Mouse (Mus musculus): ENCODE measurements around the gene Tbck.

Gene Tbck

DNA sequence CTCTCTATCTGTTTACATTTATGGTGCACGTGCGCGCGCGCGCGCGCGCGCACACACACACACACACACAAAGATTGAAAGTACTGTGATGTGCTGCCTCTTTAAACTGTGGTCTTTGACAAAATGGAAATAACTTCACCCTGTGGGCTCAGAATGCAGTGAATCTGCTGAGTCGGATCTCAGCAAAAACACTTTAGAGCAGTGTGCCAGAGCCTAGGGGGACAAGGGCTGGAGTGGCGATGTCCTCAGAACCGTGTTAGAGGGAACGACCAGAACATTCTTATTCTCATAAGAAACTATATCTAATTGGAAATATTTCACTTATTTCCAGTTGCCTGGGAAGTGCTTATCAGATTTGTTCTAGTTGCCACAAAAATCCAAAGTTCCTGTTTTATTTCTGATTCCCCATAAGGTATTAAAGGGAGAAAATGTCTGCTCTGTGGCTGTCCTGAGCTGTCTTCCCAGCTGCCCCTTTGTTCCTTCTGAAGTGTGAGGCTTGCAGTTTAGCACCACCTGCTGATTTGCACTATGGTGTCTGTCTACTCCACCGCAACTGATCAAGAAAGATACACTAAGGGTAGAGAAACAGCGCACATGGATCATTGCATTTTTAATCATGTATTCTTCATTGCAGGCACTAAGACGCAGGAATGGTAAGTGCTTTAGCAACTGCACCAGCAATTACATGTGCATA, 82.2 kb downstream of the Tbck start:
- DNase-seq, result no peak

DNA sequence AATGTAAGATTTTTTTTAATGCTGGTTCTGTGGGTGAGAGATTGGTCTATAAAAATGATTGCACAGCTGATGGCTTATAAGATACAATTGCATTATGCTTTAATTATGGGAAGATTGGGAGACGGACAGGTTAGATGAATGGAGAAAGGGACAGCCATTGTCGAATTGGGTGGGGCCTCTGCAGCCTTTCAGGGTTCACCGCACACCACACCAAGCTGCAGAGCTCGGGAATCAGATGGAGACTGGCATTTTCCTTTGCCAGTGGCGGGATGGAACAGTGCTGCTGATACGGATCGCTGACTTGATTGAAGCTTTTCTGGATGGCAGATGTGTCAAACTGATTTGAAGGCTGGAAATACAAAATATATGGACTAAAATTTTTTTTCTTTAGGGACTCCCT, 88.1 kb downstream of the Tbck start:
- no peak for DNase-seq

DNA sequence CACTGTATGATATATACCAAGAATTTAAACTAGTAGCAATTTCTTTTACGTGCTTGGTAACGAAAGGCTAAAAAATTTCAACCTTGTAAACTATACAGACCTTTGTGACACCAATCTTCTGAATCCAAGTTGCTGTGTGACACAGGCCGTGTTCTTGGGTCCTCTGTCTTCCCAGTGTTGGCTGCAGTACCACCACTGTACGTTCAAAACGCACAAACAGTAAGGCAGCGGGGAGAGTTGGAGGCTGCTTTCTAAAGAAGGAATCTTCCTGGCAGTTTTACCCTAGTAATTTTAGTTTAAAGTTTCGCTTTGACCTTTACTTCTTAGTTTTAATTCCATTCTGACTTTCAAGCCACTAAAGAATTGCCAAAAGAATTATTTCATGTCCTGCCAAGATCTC, 92.7 kb downstream of the Tbck start:
- no peak for DNase-seq

DNA sequence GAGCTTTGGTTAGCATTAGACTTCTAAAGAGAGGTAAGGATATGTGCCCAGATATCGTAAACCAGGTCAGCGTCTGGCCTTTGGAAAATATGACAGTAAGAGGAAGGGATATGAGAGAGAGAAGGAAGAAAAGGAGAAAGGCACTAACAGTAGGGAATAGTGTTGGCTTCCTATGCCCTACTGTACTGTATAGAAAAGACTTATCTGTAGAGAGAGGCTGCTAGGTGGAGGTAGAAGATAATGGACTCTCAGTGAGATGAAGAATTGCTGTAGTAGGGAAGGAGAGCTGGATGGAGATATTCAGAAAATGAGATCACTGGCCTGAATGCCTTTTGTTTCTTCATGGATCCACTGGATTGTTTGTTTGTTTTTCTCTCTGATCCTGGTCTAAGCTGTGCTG, 97.2 kb downstream of the Tbck start:
- DNase-seq, result no peak

DNA sequence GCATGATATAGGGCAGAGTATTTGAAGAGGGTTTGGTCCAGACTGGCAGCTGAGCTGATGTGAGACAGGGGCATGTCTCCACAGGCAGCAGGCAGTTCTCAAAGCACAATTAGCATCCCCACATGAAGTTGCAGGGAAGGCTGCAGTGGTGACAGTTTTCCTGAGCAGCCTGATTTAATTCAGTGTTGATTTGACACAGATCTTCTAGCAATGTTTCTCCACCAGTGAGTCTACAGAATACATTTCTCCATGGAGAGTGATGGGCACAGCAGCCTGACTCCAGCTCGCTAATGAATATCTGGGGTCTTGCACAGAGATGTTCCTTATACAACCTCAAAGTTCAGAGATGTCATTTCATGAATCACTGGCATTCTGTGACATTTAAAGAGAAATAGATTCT, 99.1 kb downstream of the Tbck start:
- no peak for DNase-seq

DNA sequence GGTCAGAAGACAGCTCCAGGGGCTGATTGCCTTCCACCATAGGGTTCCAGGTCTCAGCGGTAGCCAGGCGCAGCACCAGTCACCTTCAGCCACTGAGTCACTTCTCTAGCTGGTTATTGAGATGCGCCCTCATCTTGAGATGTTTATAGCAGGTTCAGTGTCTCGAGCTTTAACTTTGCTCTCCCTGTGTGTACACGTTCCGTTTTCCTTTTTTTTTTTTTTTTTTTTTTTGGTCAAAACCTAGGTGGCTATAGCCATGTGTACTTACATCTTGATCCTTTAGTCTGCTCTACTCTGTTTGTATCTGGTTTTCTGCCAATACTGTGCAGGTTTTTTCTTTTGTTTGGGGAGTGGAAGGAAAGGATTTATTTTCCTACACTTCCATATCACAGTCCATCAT, 100.8 kb downstream of the Tbck start:
- DNase-seq, result no peak

DNA sequence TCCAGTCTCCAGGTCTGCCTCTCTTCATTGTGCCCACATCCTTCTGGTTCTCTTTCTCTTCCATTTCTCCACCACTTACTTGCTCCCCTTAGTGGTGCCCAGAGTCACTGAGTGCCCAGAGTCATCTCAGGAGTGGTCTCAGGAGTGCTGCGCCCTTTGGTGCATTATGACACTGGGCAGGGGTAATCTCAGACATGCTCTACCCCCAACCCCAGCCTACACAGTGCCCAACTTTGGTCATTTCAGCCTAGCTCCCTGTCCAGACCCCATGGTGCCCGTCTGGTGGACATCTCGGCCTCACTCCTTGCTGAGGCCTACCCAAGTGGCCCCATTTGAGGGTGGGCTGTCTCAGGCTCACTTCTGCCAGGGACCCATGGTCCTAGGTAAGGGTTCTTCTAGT, 102.7 kb downstream of the Tbck start:
- DNase-seq, result no peak

DNA sequence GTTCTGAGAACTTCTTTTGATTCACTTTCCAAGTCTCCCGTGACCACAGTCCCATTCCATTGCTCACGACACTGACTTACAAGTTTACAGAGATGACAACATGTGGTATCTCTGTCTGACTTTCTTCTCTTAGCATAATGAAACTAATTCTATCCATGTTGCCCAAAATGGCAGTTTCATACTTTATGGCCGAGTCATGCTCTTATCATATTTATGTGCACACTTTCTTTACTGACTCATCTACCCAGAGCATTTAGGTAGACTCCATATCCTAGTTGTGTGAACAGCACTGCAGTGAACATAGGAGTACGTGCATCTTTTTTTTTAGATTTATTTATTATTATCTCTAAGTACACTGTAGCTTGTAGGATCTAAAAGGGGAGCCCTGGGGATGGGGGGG, 103.8 kb downstream of the Tbck start:
- no peak for DNase-seq

DNA sequence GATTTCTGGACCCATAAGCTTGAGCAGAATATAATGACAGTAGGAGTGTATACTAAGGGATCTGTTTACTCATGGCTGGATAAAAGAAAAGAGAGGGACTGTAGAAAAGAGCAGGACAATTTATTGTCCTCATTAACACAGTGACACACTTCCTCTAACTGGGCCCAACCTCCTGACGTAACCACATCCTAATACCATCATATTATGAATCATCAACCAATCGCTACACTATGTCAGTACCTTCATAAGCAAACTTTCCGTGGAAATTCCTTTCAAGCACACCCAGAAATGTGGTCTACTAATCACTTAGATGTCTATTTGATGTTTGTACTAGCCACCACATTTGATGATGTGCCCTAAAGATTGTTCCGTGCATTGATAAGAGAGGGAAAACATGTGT, 107.2 kb downstream of the Tbck start:
- no peak for DNase-seq

DNA sequence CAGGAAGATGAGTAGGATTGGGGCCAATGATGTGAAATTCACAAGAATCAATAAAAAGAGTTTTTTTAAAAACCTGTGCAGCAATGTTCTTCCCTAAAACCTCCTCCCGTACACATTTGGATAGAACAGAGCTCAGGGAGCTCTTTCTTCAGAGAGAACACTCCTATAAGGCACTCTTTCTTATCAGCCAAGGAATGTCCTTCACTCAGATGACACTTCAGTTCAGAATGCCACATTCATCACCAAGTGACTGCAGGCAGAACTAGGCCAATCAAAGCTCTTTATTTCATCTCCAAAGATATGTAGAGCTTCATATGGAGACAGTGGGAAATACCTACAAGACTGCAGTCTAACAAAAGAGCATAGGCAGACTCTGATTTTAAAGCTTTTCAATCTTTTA, 116.3 kb downstream of the Tbck start:
- DNase-seq, result no peak

DNA sequence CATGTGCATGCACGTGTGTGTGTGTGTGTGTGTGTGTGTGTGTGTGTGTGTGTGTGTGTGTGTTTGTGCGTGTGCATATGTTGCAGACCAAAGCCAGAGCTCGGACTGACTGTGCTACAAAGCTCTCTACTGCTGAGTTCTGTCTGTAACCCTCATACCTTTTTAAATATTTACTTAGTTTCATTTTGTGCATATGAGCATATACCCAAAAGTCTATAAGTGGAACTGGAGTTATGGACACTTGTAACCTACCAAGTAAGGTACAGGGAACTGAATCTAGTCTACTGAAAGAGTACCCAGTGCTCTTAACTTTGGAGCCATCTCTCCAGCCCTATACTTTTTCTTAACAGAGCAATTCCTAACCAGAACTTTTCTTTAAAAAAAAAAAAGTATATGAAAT, 118.0 kb downstream of the Tbck start:
- DNase-seq, result no peak

DNA sequence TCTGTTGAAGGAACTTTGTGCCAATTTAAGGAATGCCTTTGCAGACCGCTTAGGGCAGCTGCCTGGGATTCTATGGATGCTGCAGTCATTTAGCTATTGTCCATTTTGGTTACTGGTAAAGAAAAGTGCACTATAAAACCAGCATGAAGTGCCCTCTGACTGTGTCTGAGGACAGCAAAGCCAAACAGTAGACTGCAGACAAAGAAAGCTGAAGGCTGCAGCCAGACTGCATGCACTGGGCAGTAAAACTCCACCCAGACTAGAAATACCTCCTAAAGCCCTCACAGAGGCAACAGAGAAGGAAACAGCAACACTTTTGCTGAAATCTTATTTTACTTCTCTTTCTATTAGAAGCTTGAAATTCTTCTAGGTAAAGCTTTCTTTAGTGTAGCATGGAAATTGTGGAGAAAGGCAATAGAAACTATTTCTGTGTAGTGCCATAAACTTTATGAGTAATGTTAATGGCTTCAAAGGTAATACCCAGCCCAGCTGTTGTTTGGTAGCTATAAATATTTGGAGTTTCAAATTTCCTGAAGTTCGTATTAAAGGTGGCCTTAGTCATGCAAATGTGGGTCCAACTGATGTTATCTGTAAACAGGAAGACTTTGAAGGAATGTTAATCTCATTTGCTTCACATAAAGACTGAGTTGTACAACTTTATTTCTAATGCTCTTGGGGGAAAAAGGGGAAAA, 124.1 kb downstream of the Tbck start:
- DNase-seq, result no peak

DNA sequence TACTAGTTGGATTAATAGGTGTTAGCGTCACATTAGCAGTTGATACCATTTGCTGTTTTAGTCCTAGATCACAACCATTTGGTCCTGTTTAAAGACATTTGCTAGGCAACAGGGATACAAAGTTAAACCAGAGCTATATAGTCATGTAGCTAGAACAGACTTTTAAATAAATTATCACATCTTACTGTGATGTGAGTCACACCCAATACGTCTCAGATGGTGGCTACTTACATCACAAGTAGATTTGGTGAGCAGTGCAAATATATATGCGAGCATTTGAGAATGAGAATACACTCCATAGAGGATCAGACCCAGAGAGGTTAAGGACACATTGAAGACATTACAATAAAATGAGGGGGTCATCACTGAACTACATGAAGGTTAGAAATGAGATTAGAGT, 125.0 kb downstream of the Tbck start:
- DNase-seq, result no peak

DNA sequence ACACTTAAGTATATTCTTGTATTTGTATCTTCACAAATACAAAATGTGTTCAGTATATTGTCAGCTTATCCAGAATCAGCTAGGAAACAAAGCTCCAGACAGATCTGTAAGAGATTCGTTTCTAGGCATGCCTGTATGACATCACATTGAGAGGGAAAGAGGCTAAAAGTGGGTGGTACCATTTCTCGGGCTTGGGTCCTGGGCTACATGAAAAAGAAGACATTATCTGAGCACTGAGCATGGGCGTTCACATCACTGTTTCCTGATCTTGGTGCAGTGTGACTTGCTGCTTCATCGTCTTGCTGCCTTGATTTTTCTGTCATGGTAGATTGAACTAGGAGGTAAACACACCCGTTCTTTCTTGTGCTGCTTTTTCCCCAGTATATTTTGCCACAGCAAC, 127.8 kb downstream of the Tbck start:
- DNase-seq, result no peak

DNA sequence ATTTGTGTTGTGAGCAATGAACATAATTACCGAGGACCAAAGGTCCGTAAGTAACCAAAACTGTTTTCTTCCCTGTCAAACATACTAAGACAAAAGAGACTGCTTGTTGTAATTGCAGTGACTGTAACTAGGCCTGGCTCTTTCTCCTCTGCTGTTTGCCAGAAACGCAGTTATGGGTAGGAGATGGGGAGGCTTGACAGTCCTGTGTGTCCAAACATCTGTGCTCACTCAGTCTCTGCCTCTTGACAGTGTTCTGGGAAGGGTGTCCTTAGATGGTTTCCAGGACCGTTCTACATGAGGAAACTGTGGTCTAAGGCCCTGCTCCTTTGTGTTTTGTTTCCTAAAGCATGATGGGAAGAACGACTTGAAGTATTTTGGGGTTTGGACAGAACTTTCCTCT, 128.4 kb downstream of the Tbck start:
- no peak for DNase-seq

DNA sequence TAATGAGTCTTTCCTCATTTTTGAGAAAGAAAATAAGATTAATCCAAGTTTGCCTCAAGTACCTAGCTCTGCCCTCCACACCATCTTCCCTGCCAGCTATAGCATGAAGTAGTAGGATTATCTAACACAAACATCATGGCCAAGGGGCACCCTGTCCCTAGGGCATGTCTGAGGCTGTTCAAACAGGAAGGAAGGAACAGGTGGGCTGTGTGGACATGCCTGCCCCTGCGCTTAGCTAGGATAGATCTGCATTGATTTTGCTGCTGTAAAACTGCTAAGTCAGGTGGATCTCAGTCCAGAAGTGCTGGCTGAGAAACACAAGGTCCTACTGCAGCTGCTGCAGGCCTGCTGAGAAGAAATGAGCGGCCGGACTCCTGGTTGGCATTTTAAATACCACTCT, 129.2 kb downstream of the Tbck start:
- no peak for DNase-seq

DNA sequence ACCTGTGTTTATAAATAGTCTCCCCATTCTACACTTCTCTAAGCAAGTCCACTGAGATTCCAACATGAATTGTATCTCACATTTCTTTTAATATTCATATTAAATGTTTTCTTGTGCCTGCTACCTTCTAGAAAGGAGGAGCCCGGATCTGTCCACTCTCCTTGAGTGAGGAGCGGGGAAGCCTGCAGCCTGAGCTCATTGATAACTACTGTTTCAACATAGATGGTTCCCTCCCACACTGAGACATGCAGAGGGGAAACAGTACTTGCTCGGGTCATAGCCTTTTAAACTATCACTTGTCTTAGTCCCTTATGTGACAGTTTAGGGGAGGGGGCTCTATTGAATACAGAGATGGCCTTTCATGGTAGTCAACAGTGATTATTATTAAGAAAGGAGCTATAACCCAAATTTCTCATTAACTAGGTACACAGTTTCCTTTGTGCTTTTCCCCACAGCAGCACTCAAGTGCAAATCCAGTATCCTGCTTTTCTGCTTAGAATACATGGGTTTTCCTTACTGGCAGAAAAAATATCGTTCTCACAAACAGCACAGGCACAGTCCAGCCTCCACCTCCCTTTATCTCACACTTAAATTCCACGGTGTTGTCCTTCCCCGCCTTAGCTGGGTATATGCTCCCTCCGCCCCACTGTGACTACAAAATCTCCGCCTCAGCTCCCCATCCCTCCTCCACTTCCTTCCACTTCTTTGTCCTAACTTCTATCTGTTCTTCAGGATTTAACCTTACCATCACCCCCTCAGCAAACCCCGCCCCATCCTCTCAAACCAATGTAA, 130.0 kb downstream of the Tbck start:
- no peak for DNase-seq

DNA sequence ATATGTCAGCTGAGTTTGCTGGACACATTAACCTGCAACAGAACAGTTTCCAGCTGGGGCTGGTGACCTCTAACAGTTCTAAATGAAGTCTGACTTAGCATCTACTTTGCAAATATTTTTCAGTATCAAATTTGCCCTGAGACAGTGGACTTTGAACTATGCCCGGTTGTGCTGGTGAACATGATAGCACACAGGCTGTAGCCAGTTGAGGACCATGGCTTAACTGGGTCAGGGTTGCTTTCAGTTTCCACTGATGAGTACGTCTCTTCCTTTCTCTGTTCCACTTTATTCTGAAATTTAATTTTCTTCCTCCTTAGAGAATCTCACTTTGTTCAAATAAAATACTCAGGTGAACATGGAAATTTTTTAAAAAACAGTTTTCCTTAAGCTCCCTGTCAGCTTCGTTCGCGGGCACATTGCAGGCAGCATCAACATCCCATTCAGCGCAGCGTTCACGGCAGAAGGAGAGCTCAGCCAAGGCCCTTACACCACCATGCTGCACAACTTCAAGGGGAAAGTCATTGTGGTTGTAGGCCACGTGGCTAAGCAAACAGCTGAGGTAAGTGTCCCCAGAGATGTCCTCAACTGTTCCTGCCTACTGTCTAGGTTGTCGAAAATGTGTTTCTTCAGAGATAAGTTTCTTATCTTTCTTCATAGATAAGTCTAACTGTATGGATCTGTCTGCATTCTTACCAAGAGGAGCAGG, 131.0 kb downstream of the Tbck start:
- DNase-seq, result no peak

DNA sequence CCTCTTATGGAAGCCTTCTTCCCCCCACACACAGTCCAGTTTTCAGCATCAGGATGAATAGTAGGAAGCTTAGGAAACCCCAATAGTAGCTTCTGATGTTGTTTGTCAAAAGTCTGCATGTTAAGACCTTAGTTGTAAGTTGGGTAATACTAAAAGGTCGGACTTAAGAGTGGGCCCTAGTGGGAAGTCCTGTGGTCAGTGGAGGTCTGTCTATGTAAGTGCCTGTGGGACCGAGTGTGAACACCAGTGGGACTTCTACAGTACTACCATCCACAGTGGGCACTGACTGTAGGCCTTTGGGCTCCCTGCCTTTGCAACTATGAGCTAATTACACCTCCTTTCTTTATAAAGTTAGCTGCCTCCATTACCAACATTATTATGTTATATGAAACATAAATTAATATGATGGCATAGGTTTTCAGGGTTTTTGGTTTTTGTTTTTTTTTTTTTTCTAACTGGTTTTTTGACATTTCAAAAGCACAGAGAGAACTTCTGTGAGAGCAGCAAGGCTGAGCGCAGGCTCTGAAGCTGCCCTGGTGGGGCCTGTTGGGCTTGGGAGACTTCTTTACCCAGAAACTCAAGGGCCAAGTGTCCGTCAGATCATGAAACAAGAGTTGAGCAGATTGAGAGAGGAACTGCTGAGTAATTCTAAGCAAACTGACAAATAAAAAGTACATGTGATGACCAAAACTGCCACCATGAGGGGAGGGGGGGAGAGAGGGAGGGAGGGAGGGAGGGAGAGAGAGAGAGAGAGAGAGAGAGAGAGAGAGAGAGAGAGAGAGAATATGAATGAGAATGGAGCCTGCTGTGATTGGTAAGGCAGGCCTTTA, 131.8 kb downstream of the Tbck start:
- no peak for DNase-seq

DNA sequence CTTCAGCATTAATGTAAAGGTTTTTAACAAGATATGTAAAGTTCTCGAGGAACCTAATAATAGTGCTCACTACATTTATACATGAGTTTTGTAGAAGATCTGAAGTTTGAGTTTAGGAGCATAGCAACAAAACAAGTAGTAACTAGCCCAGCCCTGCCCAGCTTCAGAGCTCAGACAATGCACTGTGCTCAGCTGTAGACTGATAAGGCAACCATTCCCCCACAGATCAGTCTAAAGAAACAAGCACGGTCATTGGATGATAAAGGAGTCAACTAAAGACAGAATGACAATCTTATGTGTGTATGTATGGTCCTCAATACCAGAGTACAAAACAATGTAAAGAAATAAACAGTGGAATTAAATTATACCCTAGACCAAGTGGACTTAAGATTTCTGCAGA, 135.5 kb downstream of the Tbck start:
- no peak for DNase-seq

DNA sequence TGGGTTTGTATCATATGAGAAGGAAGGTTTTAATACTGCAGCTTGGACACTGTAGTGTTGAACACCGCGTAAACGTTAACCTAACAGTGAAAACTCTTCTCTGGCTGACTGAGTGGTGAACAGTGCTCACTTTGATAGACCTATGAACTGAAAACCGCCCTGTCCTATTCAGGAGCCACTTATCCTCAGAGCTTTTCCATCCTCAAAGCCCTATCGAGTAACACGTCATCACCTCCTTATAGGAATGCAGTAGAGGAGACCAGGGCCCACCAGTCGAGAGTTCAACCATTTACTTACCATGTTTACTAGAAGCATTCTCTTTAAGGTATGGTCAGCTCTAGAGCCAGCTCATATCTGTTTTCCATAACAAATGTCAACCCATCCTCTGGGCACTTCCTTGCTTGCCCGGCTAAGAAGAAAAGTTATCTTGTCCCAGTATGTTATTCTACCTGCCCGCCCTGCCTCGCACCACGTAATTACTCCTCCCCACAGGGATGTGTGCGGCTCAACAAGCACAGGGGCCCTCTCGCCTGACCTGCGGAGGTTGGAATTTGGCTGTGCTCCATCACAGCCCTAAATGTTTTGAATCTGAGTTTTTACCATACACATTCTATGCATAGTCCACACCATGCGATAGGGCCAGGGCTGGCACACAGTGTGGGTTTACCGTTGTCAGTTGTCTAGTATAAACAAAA, 147.4 kb downstream of the Tbck start:
- DNase-seq, result no peak
